Mouse (Mus musculus) left cerebral cortex, adult 2 months (tissue): Measurements from ENCODE around the gene Cacna1f. TPM values are rescaled to one million over a fixed set of nuclear protein-coding genes. Genes with fewer than 3 reads are reported as not detected.
A peak's percentile ranks its signal among the peaks of the same experiment; 100 is the strongest.

ENCODE experiments used
- DNase-seq, 2 experiments: peaks; one replicate each; pipeline ENCODE4 v3.0.0; 2021 to 2022; ENCODE audit warnings: low spot score in 2 of 2, mixed read lengths in 1 of 2; ENCODE audit errors: extremely low spot score in 1 of 2
- H3K27ac ChIP-seq: fragments of 200-600 bp; 2 replicates; pipeline ENCODE4 v1.8.1; 2022
- H3K4me3 ChIP-seq: fragments of 200-600 bp; 2 replicates; pipeline ENCODE4 v1.8.1; 2022
- CTCF ChIP-seq: fragments of 200-600 bp; IDR thresholded peaks from 2 replicates; pipeline ENCODE4 v1.8.1; 2022; ENCODE audit warnings: antibody characterized with exemption, mild to moderate bottlenecking, moderate library complexity
- intact Hi-C: fragments of 180-260 bp; cut with DNase I; formaldehyde crosslinking; loops from one replicate; pipeline ENCODE4 v1.15.1; 2025
- total RNA-seq, 2 experiments: library from RNA; stranded (reverse); gene quantifications; 2 replicates each; pipeline ENCODE4 v1.2.3; 2021

Gene Cacna1f
- total RNA-seq, 2 experiments from 2014 or later: 0.19 to 0.27 TPM

GRCm38 (mm10) chrX:7664791-7665190 lies 57.9 kb downstream of the Cacna1f start:
- TF ChIP-seq CTCF: no peak
- Histone ChIP-seq H3K4me3 (no peak overlapping the region), H3K27ac (no peak overlapping the region)
- intact Hi-C loops: no loop called here
- DNase-seq: no peak

GRCm38 (mm10) chrX:7665739-7666502 lies 59.0 kb downstream of the Cacna1f start:
- intact Hi-C loops: no loop called here
- Histone ChIP-seq H3K4me3 (no peak overlapping the region), H3K27ac (no peak overlapping the region)
- no peak for TF ChIP-seq CTCF
- no peak for DNase-seq

GRCm38 (mm10) chrX:7670390-7670881 lies 63.6 kb downstream of the Cacna1f start:
- peak overlapping the region; percentile 46 for H3K4me3 ChIP-seq
- no peak for TF ChIP-seq CTCF
- intact Hi-C loops: loop anchor here (10.0 kb wide), 1 partner anchor 346 kb away; no protein-coding TSS in a partner anchor
- H3K27ac ChIP-seq: peak overlapping the region; percentile 67
- peak in 1 of 2 experiments; percentile 50 for DNase-seq

- no peak for TF ChIP-seq CTCF
- peak within 1 kb of the TSS; percentile 46 for H3K4me3 ChIP-seq
- intact Hi-C loops: loop anchor here (10.0 kb wide), 1 partner anchor 346 kb away; no protein-coding TSS in a partner anchor
- no peak for DNase-seq
- peak within 1 kb of the TSS; percentile 67 for H3K27ac ChIP-seq
These were observed 64.2 kb downstream of the Cacna1f start, which contains the start of gene Plp2 for GRCm38 (mm10) chrX:7670921-7671623. Gene Plp2, minus strand, starts transcription at chrX:7671390.

DNA sequence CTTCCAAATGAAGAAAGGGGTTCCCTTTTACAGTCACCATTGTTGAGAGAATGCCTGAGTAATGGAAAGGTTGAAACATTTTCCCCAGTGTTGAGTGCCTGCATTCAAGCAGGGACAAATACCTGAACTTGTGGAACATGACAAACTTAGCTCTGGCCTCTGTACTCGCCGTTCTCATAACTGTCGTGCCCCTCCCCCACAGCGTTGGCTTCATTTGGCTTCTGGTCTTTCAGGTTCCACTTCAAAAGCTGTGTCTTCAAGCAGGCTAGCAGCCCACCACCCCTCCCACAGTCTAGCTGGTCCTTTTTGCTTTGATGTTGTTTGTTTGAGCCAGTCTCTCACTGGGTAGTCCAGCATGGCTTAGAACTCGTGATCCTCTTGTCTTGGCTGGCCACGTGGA lies 65.9 kb downstream of the Cacna1f start:
- Histone ChIP-seq H3K4me3 (no peak overlapping the region), H3K27ac (no peak overlapping the region)
- no peak for TF ChIP-seq CTCF
- DNase-seq: no peak
- intact Hi-C loops: loop anchor here (10.0 kb wide), 1 partner anchor 348 kb away; no protein-coding TSS in a partner anchor

DNA sequence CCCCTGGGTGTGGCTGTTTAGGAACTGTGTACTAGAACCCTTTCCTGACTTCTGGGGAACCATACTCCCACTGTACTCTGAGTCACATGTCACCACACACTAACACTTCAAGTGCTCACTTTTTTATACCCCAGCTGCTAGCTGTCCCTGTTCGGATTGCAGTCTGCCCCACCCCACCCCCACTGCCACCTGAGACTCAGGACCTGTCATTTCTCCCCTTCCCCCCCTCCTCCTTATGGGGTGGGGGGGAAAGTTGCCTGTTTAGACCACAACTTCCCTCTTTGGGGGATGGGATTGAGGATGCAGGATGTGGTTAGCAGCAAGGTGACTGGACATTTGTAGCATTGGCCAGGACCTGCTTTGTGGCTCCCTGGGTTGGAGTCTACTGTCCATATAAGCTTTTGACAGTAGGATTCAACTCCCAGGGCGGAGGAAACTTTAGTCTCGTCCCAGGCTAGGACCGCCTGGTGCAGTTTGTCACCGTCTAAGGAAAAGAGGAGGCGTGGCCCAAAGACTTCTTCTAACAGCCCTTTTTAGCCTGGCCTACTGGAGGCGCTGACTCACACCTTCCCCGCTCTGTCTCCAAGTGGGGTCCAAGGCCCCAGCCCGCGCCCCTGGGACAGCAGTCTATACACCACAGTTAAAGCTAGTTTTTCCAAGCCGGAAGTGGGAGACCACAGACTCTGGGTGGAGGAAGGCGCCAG lies 66.8 kb downstream of the Cacna1f start:
- H3K4me3 ChIP-seq: no peak overlapping the region
- intact Hi-C loops: loop anchor here (10.0 kb wide), 1 partner anchor 349 kb away; no protein-coding TSS in a partner anchor
- no peak for DNase-seq
- no peak overlapping the region for H3K27ac ChIP-seq
- TF ChIP-seq CTCF: no peak

GRCm38 (mm10) chrX:7674284-7675000 lies 67.6 kb downstream of the Cacna1f start:
- no peak for DNase-seq
- Histone ChIP-seq H3K27ac (no peak overlapping the region), H3K4me3 (peak overlapping the region; percentile 23)
- TF ChIP-seq CTCF: no peak
- intact Hi-C loops: loop anchor here (10.0 kb wide), 1 partner anchor 350 kb away; no protein-coding TSS in a partner anchor

DNA sequence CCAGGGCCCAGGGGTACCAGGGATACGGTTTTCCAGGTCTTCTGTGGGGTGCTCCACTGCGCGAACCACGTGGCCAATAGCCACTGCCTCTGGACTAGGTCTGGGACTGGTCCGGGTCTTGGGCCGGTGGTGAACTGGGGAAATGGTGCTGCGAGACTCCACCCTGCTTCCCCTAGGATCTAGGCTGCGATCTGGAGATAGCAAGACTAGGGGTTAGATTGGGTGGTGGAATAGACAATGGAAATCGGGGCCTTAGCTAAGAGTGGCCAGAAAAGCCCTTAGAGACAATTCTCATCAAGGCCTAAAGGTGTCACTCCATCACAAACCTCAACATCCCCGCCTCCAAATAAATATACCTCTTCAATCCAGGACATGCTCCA lies 68.1 kb downstream of the Cacna1f start:
- no peak for DNase-seq
- Histone ChIP-seq H3K4me3 (peak overlapping the region; percentile 23), H3K27ac (no peak overlapping the region)
- intact Hi-C loops: loop anchor here (5.0 to 10.0 kb wide), 3 partner anchors 68 to 350 kb away; partner anchors contain the start of genes Cacna1f and Ccdc22
- no peak; the same call in 1 of the 2 replicates for TF ChIP-seq CTCF

GRCm38 (mm10) chrX:7678986-7679385 lies 72.1 kb downstream of the Cacna1f start:
- TF ChIP-seq CTCF: peak; percentile 30
- intact Hi-C loops: loop anchor here (5.0 to 10.0 kb wide), 3 partner anchors 72 to 354 kb away; partner anchors contain the start of genes Cacna1f and Ccdc22
- no peak overlapping the region for H3K4me3 ChIP-seq

DNA sequence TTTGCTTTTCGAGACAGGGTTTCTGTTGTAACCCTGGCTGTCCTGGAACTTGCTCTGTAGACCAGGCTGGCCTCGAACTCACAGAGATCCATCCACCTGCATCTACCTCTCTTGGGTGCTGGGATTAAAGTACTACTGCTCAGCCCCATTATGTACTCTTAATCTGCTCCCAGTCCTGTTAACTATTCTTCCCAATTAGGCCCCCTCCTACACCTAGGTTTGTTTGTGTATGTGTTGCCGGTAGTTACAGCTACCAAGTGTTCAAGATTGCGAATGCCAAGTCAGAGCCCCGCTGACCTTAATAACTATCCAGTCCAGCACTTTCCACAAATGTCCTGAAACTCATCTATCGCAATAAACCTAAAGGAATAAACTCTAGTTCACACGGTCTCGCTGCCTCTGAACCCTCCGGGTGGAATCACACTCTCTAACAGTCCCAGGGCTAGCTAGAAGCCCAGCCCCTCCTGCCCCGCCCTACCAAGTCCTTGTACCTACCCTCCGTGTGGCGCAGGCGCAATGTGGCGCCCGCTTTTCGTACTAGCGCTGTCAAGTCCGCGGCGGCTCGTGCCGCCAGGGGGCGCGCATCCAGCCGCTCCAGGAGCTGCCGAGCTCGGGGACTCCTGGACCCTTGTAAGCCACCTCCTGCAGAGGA lies 72.6 kb downstream of the Cacna1f start:
- peak; percentile 82 to 84 for DNase-seq
- Histone ChIP-seq H3K27ac (no peak overlapping the region), H3K4me3 (peak overlapping the region; percentile 37)
- intact Hi-C loops: loop anchor here (5.0 to 10.0 kb wide), 3 partner anchors 72 to 355 kb away; partner anchors contain the start of genes Cacna1f and Ccdc22
- peak; percentile 81 for TF ChIP-seq CTCF

More at GRCm38 (mm10) chrX:7678986-7679385, 72.1 kb downstream of the Cacna1f start:
- no peak overlapping the region for H3K27ac ChIP-seq
- DNase-seq: no peak
